Mouse (Mus musculus) heart, postnatal 0 days (tissue): Measurements from ENCODE around the gene Ybx2. TPM values are rescaled to one million over a fixed set of nuclear protein-coding genes. Genes with fewer than 3 reads are reported as not detected.

Experiments
- ATAC-seq: fragments of 200-750 bp; cut with Nextera tagmentation; 2 replicates; pipeline ENCODE4 v1.8.0; 2017; ENCODE audit warnings: low read depth, moderate number of reproducible peaks, moderate library complexity; ENCODE audit not compliant: insufficient read depth
- DNase-seq: peaks from one replicate; pipeline ENCODE4 v3.0.0-alpha.2; 2016; ENCODE audit warnings: low spot score
- H3K27ac ChIP-seq: fragments of 300-500 bp; sonication (generic); 2 replicates; pipeline ENCODE4 v1.5.1; 2014; ENCODE audit warnings: low read depth, mild to moderate bottlenecking
- H3K27me3 ChIP-seq: fragments of 300-500 bp; sonication (generic); 2 replicates; pipeline ENCODE4 v1.6.1; 2014; ENCODE audit warnings: low read length, mixed read lengths; ENCODE audit not compliant: control insufficient read depth, insufficient read depth
- H3K36me3 ChIP-seq: fragments of 300-500 bp; sonication (generic); replicated peaks from 2 replicates; pipeline ENCODE4 v1.6.1; 2014; ENCODE audit warnings: low read length, mixed read lengths; ENCODE audit not compliant: control insufficient read depth, insufficient read depth
- H3K4me1 ChIP-seq: fragments of 300-500 bp; sonication (generic); 2 replicates; pipeline ENCODE4 v1.6.1; 2014; ENCODE audit warnings: antibody characterized with exemption; ENCODE audit not compliant: control insufficient read depth, insufficient read depth
- H3K4me2 ChIP-seq: fragments of 300-500 bp; sonication (generic); 2 replicates; pipeline ENCODE4 v1.6.1; 2014; ENCODE audit warnings: low read depth, mild to moderate bottlenecking, low read length, moderate library complexity
- H3K4me3 ChIP-seq: fragments of 300-500 bp; sonication (generic); 2 replicates; pipeline ENCODE4 v1.5.1; 2014; ENCODE audit warnings: low read depth, low read length
- H3K9ac ChIP-seq: fragments of 300-500 bp; sonication (generic); replicated peaks from 2 replicates; pipeline ENCODE4 v1.6.1; 2014; ENCODE audit warnings: low read depth, low read length, mixed read lengths
- H3K9me3 ChIP-seq: fragments of 300-500 bp; sonication (generic); replicated peaks from 2 replicates; pipeline ENCODE4 v1.6.1; 2016; ENCODE audit warnings: low read length; ENCODE audit not compliant: control insufficient read depth
- CTCF ChIP-seq: IDR thresholded peaks from 2 replicates; pipeline ENCODE4 v1.5.1; 2016; ENCODE audit warnings: antibody characterized with exemption, control low read depth, low read depth
- EP300 ChIP-seq: IDR thresholded peaks from 2 replicates; pipeline ENCODE4 v1.6.1; 2016; ENCODE audit warnings: antibody characterized with exemption, low read depth
- WGBS: fragments of 180-500 bp; shearing (Covaris S2); extraction: QIAGEN DNeasy Blood & Tissue Kit; methylation state at CpG from one replicate; pipeline ENCODE4 v1.1.7; 2014; 5-methylcytosine and 5-hydroxymethylcytosine counted together
- polyA plus RNA-seq: library from polyadenylated mRNA; unstranded; fragments of >200 nt; fragmentation: Nextera tagmentation; extraction: Ambion mirVana; gene quantifications from 2 replicates; pipeline ENCODE4 v1.2.1, GENCODE M21; 2015
- total RNA-seq: library from RNA; depleted of rRNA; stranded (reverse); fragments of >200 nt; gene quantifications from 2 replicates; pipeline ENCODE4 v1.2.3, GENCODE M21; 2014; ENCODE audit warnings: low replicate concordance

The Ybx2 gene
- total and polyA plus RNA-seq, 2 experiments from 2014 or later = 4.9 to 25.6 TPM

- Histone ChIP-seq H3K4me2 (peak overlapping the region; percentile 65), H3K27ac (no peak overlapping the region), H3K36me3 (peaks cover 31% of the 10 kb centered on the region), H3K27me3 (peaks cover 46% of the 10 kb centered on the region), H3K9ac (peak overlapping the region; percentile 18; the same call in 1 of the 2 replicates), H3K4me1 (0 out of 2 replicates have a peak, but pooled peaks cover 10% of the 10 kb centered on the region), H3K9me3 (no peaks in the 10 kb centered on the region), H3K4me3 (peak overlapping the region; percentile 44)
- ATAC-seq = 0 out of 2 replicates have a peak, but pooled peaks have one; percentile 41
- DNase-seq = no peak
- TF ChIP-seq CTCF = no peak
- no peak for TF ChIP-seq EP300
- WGBS = 33% methylated on average over 17 of the region's 17 CpGs
Measured at GRCm38 (mm10) chr11:69966860-69967517, 31.4 kb downstream of the Ybx2 start.

- H3K9ac ChIP-seq = no peak overlapping the region
- DNase-seq = no peak
- H3K27ac ChIP-seq = no peak overlapping the region
- no peaks in the 10 kb centered on the region for H3K9me3 ChIP-seq
- ATAC-seq = no peak
- peaks cover 48% of the 10 kb centered on the region for H3K36me3 ChIP-seq
- H3K4me1 ChIP-seq = 0 out of 2 replicates have a peak, but pooled peaks cover 10% of the 10 kb centered on the region
- H3K27me3 ChIP-seq = peaks cover 33% of the 10 kb centered on the region
- no peak overlapping the region for H3K4me2 ChIP-seq
- no peak overlapping the region for H3K4me3 ChIP-seq
- WGBS = 79% methylated on average over 4 of the region's 4 CpGs
- TF ChIP-seq EP300 = no peak
Measured at GRCm38 (mm10) chr11:69968793-69969192, 33.2 kb downstream of the Ybx2 start.

- peaks cover 19% of the 10 kb centered on the region for H3K27me3 ChIP-seq
- H3K4me1 ChIP-seq = 0 out of 2 replicates have a peak, but pooled peaks cover 10% of the 10 kb centered on the region
- TF ChIP-seq EP300 = no peak
- TF ChIP-seq CTCF = no peak
- whole genome bisulfite sequencing = 79% methylated on average over 6 of the region's 6 CpGs
- H3K9me3 ChIP-seq = no peaks in the 10 kb centered on the region
- no peak overlapping the region for H3K4me2 ChIP-seq
- H3K36me3 ChIP-seq = peaks cover 62% of the 10 kb centered on the region
- ATAC-seq = no peak
- H3K9ac ChIP-seq = no peak overlapping the region
- DNase-seq = no peak
- no peak overlapping the region for H3K4me3 ChIP-seq
- no peak overlapping the region for H3K27ac ChIP-seq
Measured at GRCm38 (mm10) chr11:69970222-69970621, 34.6 kb downstream of the Ybx2 start.

GRCm38 (mm10) chr11:69970775-69971174, 35.2 kb downstream of the Ybx2 start:
- 80% methylated on average over 3 of the region's 3 CpGs for WGBS

GRCm38 (mm10) chr11:69974907-69975306, 39.3 kb downstream of the Ybx2 start:
- Histone ChIP-seq H3K4me3 (no peak overlapping the region), H3K4me2 (no peak overlapping the region), H3K9ac (no peak overlapping the region), H3K27ac (no peak overlapping the region), H3K4me1 (peaks cover 6% of the 10 kb centered on the region), H3K27me3 (no peaks in the 10 kb centered on the region), H3K36me3 (peaks cover 68% of the 10 kb centered on the region), H3K9me3 (no peaks in the 10 kb centered on the region)
- ATAC-seq (no peak), DNase-seq (no peak)
- WGBS = 95% methylated on average over 2 of the region's 2 CpGs
- no peak for TF ChIP-seq EP300
- TF ChIP-seq CTCF = no peak

More at GRCm38 (mm10) chr11:69970775-69971174, 35.2 kb downstream of the Ybx2 start:
- Histone ChIP-seq H3K4me2 (no peak overlapping the region), H3K27ac (no peak overlapping the region), H3K9me3 (no peaks in the 10 kb centered on the region), H3K4me3 (no peak overlapping the region), H3K4me1 (0 out of 2 replicates have a peak, but pooled peaks cover 10% of the 10 kb centered on the region), H3K9ac (no peak overlapping the region), H3K36me3 (peaks cover 68% of the 10 kb centered on the region), H3K27me3 (peaks cover 14% of the 10 kb centered on the region)
- TF ChIP-seq CTCF (no peak), EP300 (no peak)
- DNase-seq = no peak
- no peak for ATAC-seq
